Mouse (Mus musculus): ENCODE results near the gene Cgrrf1.

DNA sequence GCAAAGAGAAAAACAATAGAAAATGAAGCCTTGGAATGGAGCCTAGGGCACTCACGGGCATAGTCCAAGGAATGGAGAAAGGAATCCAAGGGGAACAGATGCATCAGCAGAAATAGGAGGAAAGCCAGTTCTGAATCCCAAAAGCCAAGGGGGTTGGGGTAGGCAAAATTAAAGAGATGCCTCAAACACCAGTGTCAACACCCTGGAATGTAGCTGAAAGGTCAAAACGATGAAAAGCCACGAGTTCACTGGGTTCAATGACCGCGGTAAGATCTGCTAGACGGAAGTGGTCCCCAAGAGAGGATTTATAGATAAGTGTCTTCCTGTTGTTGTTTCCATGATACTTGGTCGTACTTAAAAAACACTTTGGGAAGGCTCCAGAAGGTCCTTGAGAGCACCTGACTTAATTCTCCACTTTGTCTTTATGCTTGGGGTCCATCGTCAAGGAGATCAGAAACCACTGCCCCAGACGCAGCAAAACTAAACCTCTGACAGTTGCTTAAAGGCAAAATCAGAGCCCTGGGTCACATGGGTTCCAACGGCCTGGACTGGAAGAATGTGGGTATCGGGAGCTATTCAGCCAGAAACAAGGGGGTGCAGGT, 10.6 kb upstream of the Cgrrf1 start:
- TF ChIP-seq ZC3H11A (IDR thresholded peaks at IDR 0.05; ENCODE audit: borderline replicate concordance, low read depth, low read length) (no peak), HCFC1 (IDR thresholded peaks at IDR 0.05; ENCODE audit: borderline replicate concordance, insufficient read depth, low read length) (no peak), ZNF384 (IDR thresholded peaks at IDR 0.05; ENCODE audit: low read depth, low read length) (no peak), MAFK (IDR thresholded peaks at IDR 0.05; ENCODE audit: insufficient read depth, low read depth, low read length) (no peak)
